Mouse (Mus musculus): Measurements from ENCODE around the gene Ipo13. TPM values are rescaled to one million over a fixed set of nuclear protein-coding genes. Genes with fewer than 3 reads are reported as not detected.

The Ipo13 gene
- polyA plus RNA-seq, 1 experiment from 2014 or later = 72.9 TPM

DNA sequence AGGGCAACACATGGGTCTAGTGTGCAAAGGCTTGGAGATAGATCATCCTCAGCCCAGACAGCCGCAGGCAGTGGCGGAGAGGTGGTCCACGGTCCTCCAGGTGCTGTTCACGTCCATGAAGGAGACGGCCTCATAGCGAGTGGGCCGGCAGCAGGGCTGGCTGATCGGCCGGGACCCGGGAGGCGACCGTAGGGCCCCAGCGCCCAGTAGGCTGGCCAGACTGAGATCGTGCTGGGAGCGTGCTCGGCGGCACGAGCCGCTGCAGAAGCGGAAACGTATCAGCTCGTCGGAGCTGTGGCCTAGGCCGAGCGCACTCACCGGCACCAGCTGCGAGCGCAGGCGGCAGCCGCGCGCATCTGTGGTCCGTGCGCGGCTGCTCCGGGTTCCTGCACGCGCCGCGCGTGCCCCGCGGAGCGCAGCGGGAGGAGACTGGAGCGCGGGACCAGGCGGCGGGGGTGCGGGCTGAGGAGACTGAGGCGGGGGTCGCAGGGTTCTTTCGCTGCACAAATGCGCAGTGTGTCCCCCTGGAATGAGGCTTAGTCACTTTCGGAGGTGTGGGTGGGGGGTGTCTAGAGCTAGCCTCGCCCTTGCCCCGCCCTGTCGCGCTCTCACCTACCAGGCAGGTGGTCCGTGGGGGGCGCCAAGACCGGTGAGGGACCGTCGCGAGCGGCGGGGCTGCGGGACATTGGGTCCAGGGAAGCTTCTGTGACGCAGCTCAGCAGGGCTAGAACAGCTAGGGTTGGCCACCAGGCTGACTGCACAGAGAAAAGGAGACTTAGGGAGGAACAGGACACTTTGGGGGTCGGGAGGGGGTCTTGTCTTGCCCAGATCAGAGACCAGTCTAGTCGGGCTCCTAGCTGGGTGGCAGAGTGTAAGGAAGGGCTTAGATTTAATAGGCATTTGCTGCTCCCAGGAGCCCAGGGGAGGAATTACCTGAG lies 12.0 kb upstream of the Ipo13 start:
- H3K9ac ChIP-seq (replicated peaks) = peak overlapping the region; percentile 70
- no peaks in the 10 kb centered on the region for H3K36me3 ChIP-seq
- no peaks in the 10 kb centered on the region for H3K9me3 ChIP-seq
- H3K27ac ChIP-seq = no peak overlapping the region
- H3K4me1 ChIP-seq (replicated peaks) = peaks cover 35% of the 10 kb centered on the region
- WGBS = 1% methylated on average over 71 of the region's 71 CpGs
- peaks cover 76% of the 10 kb centered on the region for H3K27me3 ChIP-seq
- peak overlapping the region; percentile 50 for H3K4me3 ChIP-seq (replicated peaks)
- H3K4me2 ChIP-seq (replicated peaks) = peak overlapping the region; percentile 88
- peak; percentile 82 for ATAC-seq

GRCm38 (mm10) chr4:117924916-117925315 lies 10.1 kb upstream of the Ipo13 start:
- WGBS = 71% methylated on average over 5 of the region's 6 CpGs
- Histone ChIP-seq H3K27me3 (peaks cover 68% of the 10 kb centered on the region), H3K36me3 (no peaks in the 10 kb centered on the region), H3K4me1 (replicated peaks) (peaks cover 35% of the 10 kb centered on the region), H3K4me3 (replicated peaks) (no peak overlapping the region), H3K9ac (replicated peaks) (no peak overlapping the region), H3K27ac (no peak overlapping the region), H3K9me3 (no peaks in the 10 kb centered on the region), H3K4me2 (replicated peaks) (no peak overlapping the region)
- ATAC-seq = no peak

- no peak overlapping the region for H3K9ac ChIP-seq (replicated peaks)
- peaks cover 54% of the 10 kb centered on the region for H3K27me3 ChIP-seq
- no peak overlapping the region for H3K4me3 ChIP-seq (replicated peaks)
- no peaks in the 10 kb centered on the region for H3K9me3 ChIP-seq
- peaks cover 20% of the 10 kb centered on the region for H3K4me1 ChIP-seq (replicated peaks)
- H3K36me3 ChIP-seq = no peaks in the 10 kb centered on the region
- ATAC-seq = no peak
- 50% methylated on average over 2 of the region's 2 CpGs for WGBS
- no peak overlapping the region for H3K4me2 ChIP-seq (replicated peaks)
- no peak overlapping the region for H3K27ac ChIP-seq
Measured at GRCm38 (mm10) chr4:117923450-117923849, 8.7 kb upstream of the Ipo13 start.

DNA sequence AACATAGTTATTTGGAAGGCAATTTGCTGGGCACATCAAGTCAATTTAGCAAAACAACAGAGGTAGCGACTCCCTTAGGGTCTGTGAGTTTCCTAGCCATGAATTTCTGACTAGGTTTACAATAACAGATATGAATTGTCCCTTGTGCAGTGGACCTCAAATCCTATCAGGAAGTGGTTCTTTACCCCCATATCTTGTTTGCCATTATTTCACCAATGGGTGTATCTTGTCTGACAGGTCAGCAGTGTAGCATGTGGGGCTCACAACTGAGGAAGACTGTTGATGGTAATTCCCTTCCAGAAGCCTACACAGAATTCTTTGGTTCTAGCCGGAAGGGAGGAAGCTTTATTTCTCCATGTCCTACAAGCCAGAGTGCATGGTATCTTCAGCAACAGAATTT lies 6.6 kb upstream of the Ipo13 start:
- ATAC-seq = no peak
- Histone ChIP-seq H3K27ac (no peak overlapping the region), H3K4me1 (replicated peaks) (peaks cover 2% of the 10 kb centered on the region), H3K27me3 (peaks cover 33% of the 10 kb centered on the region), H3K4me2 (replicated peaks) (no peak overlapping the region), H3K9ac (replicated peaks) (no peak overlapping the region), H3K4me3 (replicated peaks) (no peak overlapping the region), H3K9me3 (no peaks in the 10 kb centered on the region), H3K36me3 (no peaks in the 10 kb centered on the region)
- 93% methylated on average over 2 of the region's 2 CpGs for WGBS

DNA sequence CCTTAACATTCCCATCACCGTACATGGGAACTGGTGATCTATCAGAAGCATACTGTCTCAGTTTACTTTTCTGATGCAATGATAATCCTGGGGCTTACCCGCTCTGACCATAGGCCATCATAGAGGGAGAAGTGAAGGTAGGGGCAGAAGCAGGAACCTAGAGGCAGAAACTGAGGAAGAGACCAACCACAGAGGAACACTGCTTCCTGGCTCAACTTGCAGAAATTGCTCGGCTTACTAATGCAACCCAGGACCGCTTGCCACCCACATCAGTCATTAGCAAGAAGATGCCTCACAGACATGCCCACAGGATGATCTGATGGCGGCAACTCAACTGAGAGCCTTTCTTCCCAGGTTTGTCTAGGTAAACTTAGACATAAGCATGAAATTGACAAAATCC lies 4.0 kb upstream of the Ipo13 start:
- Histone ChIP-seq H3K4me1 (replicated peaks) (peaks cover 14% of the 10 kb centered on the region), H3K27me3 (peaks cover 8% of the 10 kb centered on the region; the same call in 1 of the 2 replicates), H3K4me3 (replicated peaks) (no peak overlapping the region), H3K36me3 (no peaks in the 10 kb centered on the region), H3K4me2 (replicated peaks) (no peak overlapping the region), H3K27ac (no peak overlapping the region), H3K9ac (replicated peaks) (no peak overlapping the region), H3K9me3 (no peaks in the 10 kb centered on the region)
- WGBS = 95% methylated on average over 5 of the region's 5 CpGs
- ATAC-seq = no peak

GRCm38 (mm10) chr4:117918261-117918660 lies 3.5 kb upstream of the Ipo13 start:
- no peak for ATAC-seq
- no peaks in the 10 kb centered on the region for H3K9me3 ChIP-seq
- 0 out of 2 replicates have a peak, but pooled peaks cover 4% of the 10 kb centered on the region for H3K27me3 ChIP-seq
- H3K36me3 ChIP-seq = no peaks in the 10 kb centered on the region
- H3K4me3 ChIP-seq (replicated peaks) = no peak overlapping the region
- H3K27ac ChIP-seq = no peak overlapping the region
- H3K4me2 ChIP-seq (replicated peaks) = no peak overlapping the region
- peaks cover 19% of the 10 kb centered on the region for H3K4me1 ChIP-seq (replicated peaks)
- WGBS = 77% methylated on average over 3 of the region's 3 CpGs
- no peak overlapping the region for H3K9ac ChIP-seq (replicated peaks)

- 95% methylated on average over 4 of the region's 4 CpGs for WGBS
- Histone ChIP-seq H3K27me3 (0 out of 2 replicates have a peak, but pooled peaks cover 4% of the 10 kb centered on the region), H3K4me2 (replicated peaks) (no peak overlapping the region), H3K9me3 (no peaks in the 10 kb centered on the region), H3K27ac (no peak overlapping the region), H3K36me3 (no peaks in the 10 kb centered on the region), H3K4me1 (replicated peaks) (peaks cover 23% of the 10 kb centered on the region), H3K9ac (replicated peaks) (no peak overlapping the region), H3K4me3 (replicated peaks) (no peak overlapping the region)
- no peak for ATAC-seq
Measured at GRCm38 (mm10) chr4:117917847-117918246, 3.0 kb upstream of the Ipo13 start.

DNA sequence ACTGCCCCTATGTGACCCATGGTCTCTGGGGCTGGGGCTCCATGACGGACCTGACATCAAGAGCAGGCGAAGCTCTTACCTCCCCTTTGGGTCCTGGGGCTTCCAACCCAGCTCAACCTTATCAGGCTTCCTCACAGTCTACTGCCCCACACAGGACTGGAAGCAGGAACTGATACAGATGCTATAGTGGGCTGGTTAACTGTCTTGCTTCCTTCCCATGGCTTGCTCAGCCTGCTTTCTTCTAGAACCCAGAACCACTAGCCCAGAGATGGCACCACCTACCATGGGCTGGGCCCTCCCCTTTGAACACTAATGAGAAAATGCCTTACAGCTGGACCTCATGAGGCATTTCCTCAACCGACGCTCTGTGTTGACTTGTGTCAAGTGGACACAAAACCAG lies 2.6 kb upstream of the Ipo13 start:
- Histone ChIP-seq H3K27ac (no peak overlapping the region), H3K36me3 (peaks cover 2% of the 10 kb centered on the region), H3K27me3 (0 out of 2 replicates have a peak, but pooled peaks cover 4% of the 10 kb centered on the region), H3K4me3 (replicated peaks) (no peak overlapping the region), H3K4me2 (replicated peaks) (no peak overlapping the region), H3K9me3 (no peaks in the 10 kb centered on the region), H3K4me1 (replicated peaks) (peaks cover 28% of the 10 kb centered on the region), H3K9ac (replicated peaks) (no peak overlapping the region)
- no peak for ATAC-seq
- WGBS = 88% methylated on average over 4 of the region's 4 CpGs

- peak overlapping the region; percentile 100 for H3K4me2 ChIP-seq (replicated peaks)
- no peak for ATAC-seq
Measured at GRCm38 (mm10) chr4:117916386-117916785, 1.6 kb upstream of the Ipo13 start.

DNA sequence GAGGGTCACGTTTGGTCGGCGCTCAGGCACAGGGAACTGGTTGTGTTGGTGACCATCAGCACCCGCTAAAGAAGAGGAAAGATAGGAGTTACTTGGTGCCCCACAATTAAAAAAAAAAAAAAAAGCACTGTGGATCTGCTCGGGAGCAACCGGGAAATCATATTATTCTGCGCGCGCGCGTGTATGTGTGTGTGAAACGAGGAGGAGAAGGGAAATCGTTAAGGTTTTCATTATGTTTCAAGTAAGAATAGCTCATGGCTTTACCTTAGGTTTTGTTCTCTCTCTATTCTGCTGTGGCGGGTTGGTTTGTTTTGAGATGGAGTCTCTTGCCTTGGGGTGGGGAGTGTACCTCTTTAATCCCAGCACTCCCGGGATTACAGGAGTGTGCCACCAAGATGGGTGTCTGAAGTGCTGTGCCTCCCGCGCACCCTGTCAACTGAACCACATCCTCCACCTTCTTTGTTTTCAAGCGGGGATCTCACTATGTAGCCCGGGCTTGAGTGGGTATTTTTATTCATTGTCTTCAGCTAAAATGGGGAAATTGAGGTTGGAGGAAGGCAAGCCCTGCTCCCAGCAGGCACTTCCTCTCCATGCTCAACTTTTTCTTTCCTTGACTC lies 798 bp upstream of the Ipo13 start:
- H3K27me3 ChIP-seq = no peaks in the 10 kb centered on the region
- H3K9ac ChIP-seq (replicated peaks) = peak overlapping the region; percentile 92
- H3K9me3 ChIP-seq = no peaks in the 10 kb centered on the region
- peak overlapping the region; percentile 100 for H3K4me2 ChIP-seq (replicated peaks)
- H3K27ac ChIP-seq = peak overlapping the region; percentile 59; the same call in 1 of the 2 replicates
- H3K36me3 ChIP-seq = peaks cover 20% of the 10 kb centered on the region
- H3K4me3 ChIP-seq (replicated peaks) = peak overlapping the region; percentile 93
- WGBS = 7% methylated on average over 19 of the region's 19 CpGs
- ATAC-seq = no peak
- H3K4me1 ChIP-seq (replicated peaks) = peaks cover 46% of the 10 kb centered on the region

More at GRCm38 (mm10) chr4:117916386-117916785, 1.6 kb upstream of the Ipo13 start:
- peaks cover 12% of the 10 kb centered on the region for H3K36me3 ChIP-seq
- H3K9ac ChIP-seq (replicated peaks) = no peak overlapping the region
- H3K27ac ChIP-seq = no peak overlapping the region
- H3K4me1 ChIP-seq (replicated peaks) = peaks cover 38% of the 10 kb centered on the region
- no peaks in the 10 kb centered on the region for H3K9me3 ChIP-seq
- no peaks in the 10 kb centered on the region for H3K27me3 ChIP-seq
- 91% methylated on average over 5 of the region's 5 CpGs for WGBS
- H3K4me3 ChIP-seq (replicated peaks) = no peak overlapping the region

DNA sequence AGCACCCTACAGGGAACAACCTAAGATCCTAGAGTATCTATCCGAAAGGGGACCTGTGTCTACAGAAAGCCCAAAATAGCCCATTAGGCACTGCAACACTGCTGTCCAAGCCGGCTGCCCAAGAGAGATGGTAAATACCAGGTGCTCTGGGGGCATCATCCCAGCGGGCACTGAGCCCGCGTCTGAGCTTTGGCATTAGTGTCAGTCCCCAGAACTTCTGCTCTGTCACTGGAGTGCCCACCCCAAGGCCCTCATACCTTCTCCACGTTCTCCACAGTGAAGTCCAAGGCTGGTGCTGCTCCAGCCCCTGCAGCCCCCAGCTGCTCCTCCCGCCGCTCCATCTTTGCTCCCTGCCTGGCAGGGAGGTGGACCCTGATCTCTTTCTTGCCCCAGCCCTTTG lies 768 bp downstream of the Ipo13 start:
- peak overlapping the region; percentile 92 for H3K9ac ChIP-seq (replicated peaks)
- no peak overlapping the region for H3K27ac ChIP-seq
- peak overlapping the region; percentile 93 for H3K4me3 ChIP-seq (replicated peaks)
- peak overlapping the region; percentile 100 for H3K4me2 ChIP-seq (replicated peaks)
- H3K36me3 ChIP-seq = peaks cover 21% of the 10 kb centered on the region
- H3K4me1 ChIP-seq (replicated peaks) = peaks cover 61% of the 10 kb centered on the region
- no peaks in the 10 kb centered on the region for H3K27me3 ChIP-seq
- WGBS = 16% methylated on average over 8 of the region's 8 CpGs
- peak; percentile 9; the same call in 1 of the 2 replicates for ATAC-seq
- H3K9me3 ChIP-seq = no peaks in the 10 kb centered on the region

GRCm38 (mm10) chr4:117913421-117913820 lies 1.4 kb downstream of the Ipo13 start:
- Histone ChIP-seq H3K27ac (no peak overlapping the region), H3K4me3 (replicated peaks) (peak overlapping the region; percentile 93), H3K4me2 (replicated peaks) (peak overlapping the region; percentile 100), H3K9ac (replicated peaks) (peak overlapping the region; percentile 92), H3K9me3 (no peaks in the 10 kb centered on the region), H3K4me1 (replicated peaks) (peaks cover 67% of the 10 kb centered on the region), H3K27me3 (no peaks in the 10 kb centered on the region), H3K36me3 (peaks cover 21% of the 10 kb centered on the region)
- WGBS = 39% methylated on average over 3 of the region's 3 CpGs
- no peak for ATAC-seq

All from midbrain, embryonic 13.5 days (tissue).